Mouse (Mus musculus): ENCODE measurements around the gene Gm14443. TPM values are rescaled to one million over a fixed set of nuclear protein-coding genes. Genes with fewer than 3 reads are reported as not detected.

The Gm14443 gene
- polyA plus RNA-seq, 1 experiment from 2014 or later = 0.45 TPM

Other genes with a start within 250 kb of the Gm14443 start
- 0.15 TPM in 1 of 2 replicates, not detected in the other for gene Gm14444, start 165.6 kb downstream of the Gm14443 start, polyA plus RNA-seq (2015; fragmentation: Nextera tagmentation; extraction: Ambion mirVana)
- gene Gm14393, start 108.1 kb downstream of the Gm14443 start, polyA plus RNA-seq (2015; fragmentation: Nextera tagmentation; extraction: Ambion mirVana) = 1.3 TPM in 2 replicates
- 4.2 and 4.6 TPM in 2 replicates for gene Gm14399, start 33.9 kb downstream of the Gm14443 start, polyA plus RNA-seq (2015; fragmentation: Nextera tagmentation; extraction: Ambion mirVana)
- 3.0 and 4.0 TPM in 2 replicates for gene Gm14391, start 31.0 kb upstream of the Gm14443 start, polyA plus RNA-seq (2015; fragmentation: Nextera tagmentation; extraction: Ambion mirVana)
- not detected in 2 replicates for gene Gm14440, start 99.3 kb upstream of the Gm14443 start, polyA plus RNA-seq (2015; fragmentation: Nextera tagmentation; extraction: Ambion mirVana)
- 12.1 and 13.7 TPM in 2 replicates for gene Gm4631, start 162.3 kb upstream of the Gm14443 start, polyA plus RNA-seq (2015; fragmentation: Nextera tagmentation; extraction: Ambion mirVana)
- gene Zfp968, start 196.6 kb upstream of the Gm14443 start, polyA plus RNA-seq (2015; fragmentation: Nextera tagmentation; extraction: Ambion mirVana) = 5.9 and 6.7 TPM in 2 replicates